Mouse (Mus musculus) embryonic facial prominence, embryonic 10.5 days (tissue): Measurements from ENCODE around the gene Tln1. TPM values are rescaled to one million over a fixed set of nuclear protein-coding genes. Genes with fewer than 3 reads are reported as not detected.
"Not testable (repeated sequence)": the region's sequence is repeated elsewhere in the genome, so short reads cannot be mapped to it uniquely, and the experiment has no call there.

Experiments
- DNase-seq: peaks from one replicate; pipeline ENCODE4 v3.0.0-alpha.2; 2017; ENCODE audit warnings: low spot score
- H3K27ac ChIP-seq: fragments of 300-500 bp; sonication (generic); replicated peaks from 2 replicates; pipeline ENCODE4 v1.5.1; 2016; ENCODE audit warnings: mild to moderate bottlenecking
- H3K27me3 ChIP-seq: fragments of 300-500 bp; sonication (generic); replicated peaks from 2 replicates; pipeline ENCODE4 v1.6.1; 2016; ENCODE audit warnings: low read depth, mild to moderate bottlenecking; ENCODE audit not compliant: poor library complexity, severe bottlenecking
- H3K36me3 ChIP-seq: fragments of 300-500 bp; sonication (generic); replicated peaks from 2 replicates; pipeline ENCODE4 v1.6.1; 2016; ENCODE audit warnings: mild to moderate bottlenecking, moderate library complexity
- H3K4me1 ChIP-seq: fragments of 300-500 bp; sonication (generic); 2 replicates; pipeline ENCODE4 v1.6.1; 2016
- H3K4me3 ChIP-seq: fragments of 300-500 bp; sonication (generic); 2 replicates; pipeline ENCODE4 v1.5.1; 2016; ENCODE audit warnings: mild to moderate bottlenecking, moderate library complexity
- H3K9me3 ChIP-seq: fragments of 300-500 bp; sonication (generic); 2 replicates; pipeline ENCODE4 v1.6.1; 2016; ENCODE audit warnings: mild to moderate bottlenecking
- WGBS: fragments of 180-500 bp; shearing (Covaris S2); methylation state at CpG from one replicate; pipeline ENCODE4 v1.1.7; 2016; 5-methylcytosine and 5-hydroxymethylcytosine counted together
- polyA plus RNA-seq: library from polyadenylated mRNA; unstranded; fragments of >200 nt; fragmentation: Nextera tagmentation; extraction: Ambion mirVana; gene quantifications from 2 replicates; pipeline ENCODE4 v1.2.1, GENCODE M21; 2016

Gene Tln1
- polyA plus RNA-seq, 1 experiment from 2014 or later: 53.5 TPM

GRCm38 (mm10) chr4:43492821-43493185 is 69.7 kb downstream of the Tln1 start, which contains the start of gene Ccdc107:
TSS of gene Ccdc107 (plus strand) at chr4:43492900.
- Histone ChIP-seq H3K36me3 (peaks cover 28% of the 10 kb centered on the region), H3K4me1 (peaks cover 33% of the 10 kb centered on the region), H3K9me3 (no peaks in the 10 kb centered on the region), H3K27me3 (no peaks in the 10 kb centered on the region), H3K4me3 (peak within 1 kb of the TSS; percentile 67), H3K27ac (peak within 1 kb of the TSS; percentile 86)
- DNase-seq: peak; percentile 95
- WGBS: under 1% methylated on average over 25 of the region's 25 CpGs

- Histone ChIP-seq H3K27me3 (no peaks in the 10 kb centered on the region), H3K4me3 (peak overlapping the region; percentile 67), H3K27ac (peak overlapping the region; percentile 86; the same call in 1 of the 2 replicates), H3K4me1 (peaks cover 27% of the 10 kb centered on the region), H3K36me3 (peaks cover 23% of the 10 kb centered on the region), H3K9me3 (no peaks in the 10 kb centered on the region)
- WGBS: 49% methylated on average over 12 of the region's 12 CpGs
- no peak for DNase-seq
Observed at GRCm38 (mm10) chr4:43492101-43492820, 70.2 kb downstream of the Tln1 start.

- H3K4me3 ChIP-seq: no peak overlapping the region
- 87% methylated on average over 5 of the region's 5 CpGs for WGBS
- DNase-seq: no peak
- no peaks in the 10 kb centered on the region for H3K9me3 ChIP-seq
- peaks cover 8% of the 10 kb centered on the region for H3K36me3 ChIP-seq
- peaks cover 18% of the 10 kb centered on the region for H3K4me1 ChIP-seq
- H3K27me3 ChIP-seq: no peaks in the 10 kb centered on the region
- no peak overlapping the region for H3K27ac ChIP-seq
Observed at GRCm38 (mm10) chr4:43490801-43491200, 71.7 kb downstream of the Tln1 start.

GRCm38 (mm10) chr4:43489611-43490010 is 72.9 kb downstream of the Tln1 start:
- H3K27ac ChIP-seq: no peak overlapping the region
- no peaks in the 10 kb centered on the region for H3K9me3 ChIP-seq
- no peak for DNase-seq
- H3K4me1 ChIP-seq: peaks cover 9% of the 10 kb centered on the region
- 92% methylated on average over 3 of the region's 3 CpGs for WGBS
- H3K4me3 ChIP-seq: no peak overlapping the region
- no peaks in the 10 kb centered on the region for H3K27me3 ChIP-seq
- no peaks in the 10 kb centered on the region for H3K36me3 ChIP-seq

- not testable (repeated sequence) for H3K36me3 ChIP-seq, H3K27ac ChIP-seq, H3K4me3 ChIP-seq, H3K9me3 ChIP-seq, DNase-seq, H3K4me1 ChIP-seq, H3K27me3 ChIP-seq
- 83% methylated on average over 5 of the region's 5 CpGs for WGBS
Observed at GRCm38 (mm10) chr4:43485666-43486065, 76.8 kb downstream of the Tln1 start.

- WGBS: 61% methylated on average over 12 of the region's 12 CpGs
- Histone ChIP-seq H3K27ac (no peak within 1 kb of the TSS), H3K4me1 (peaks cover 10% of the 10 kb centered on the region), H3K27me3 (0 out of 2 replicates have a peak, but pooled peaks cover 6% of the 10 kb centered on the region), H3K4me3 (no peak within 1 kb of the TSS), H3K9me3 (no peaks in the 10 kb centered on the region), H3K36me3 (no peaks in the 10 kb centered on the region)
- no peak for DNase-seq
Observed at GRCm38 (mm10) chr4:43483535-43484091, 78.9 kb downstream of the Tln1 start, which contains the start of gene Sit1. TSS of gene Sit1 (minus strand) at chr4:43483734.

- Histone ChIP-seq H3K36me3 (no peaks in the 10 kb centered on the region), H3K27me3 (0 out of 2 replicates have a peak, but pooled peaks cover 6% of the 10 kb centered on the region), H3K4me3 (no peak overlapping the region), H3K9me3 (no peaks in the 10 kb centered on the region), H3K27ac (no peak overlapping the region), H3K4me1 (peaks cover 16% of the 10 kb centered on the region)
- DNase-seq: no peak
- 72% methylated on average over 10 of the region's 10 CpGs for WGBS
Observed at GRCm38 (mm10) chr4:43482591-43482990, 79.9 kb downstream of the Tln1 start.

- H3K4me3 ChIP-seq: no peak overlapping the region
- DNase-seq: no peak
- H3K36me3 ChIP-seq: no peaks in the 10 kb centered on the region
- H3K9me3 ChIP-seq: no peaks in the 10 kb centered on the region
- WGBS: 73% methylated on average over 7 of the region's 7 CpGs
- H3K27me3 ChIP-seq: 0 out of 2 replicates have a peak, but pooled peaks cover 6% of the 10 kb centered on the region
- H3K4me1 ChIP-seq: peaks cover 16% of the 10 kb centered on the region
- no peak overlapping the region for H3K27ac ChIP-seq
Observed at GRCm38 (mm10) chr4:43481894-43482456, 80.5 kb downstream of the Tln1 start.

Other genes with a start within 250 kb of the Tln1 start
- gene Rusc2, start 180.7 kb downstream of the Tln1 start, polyA plus RNA-seq: 9.5 and 10.9 TPM in 2 replicates
- 0.11 TPM in 1 of 2 replicates, not detected in the other for gene Fam166b, start 133.6 kb downstream of the Tln1 start, polyA plus RNA-seq
- 6.9 and 9.2 TPM in 2 replicates for gene Tesk1, start 120.8 kb downstream of the Tln1 start, polyA plus RNA-seq
- 2.3 TPM in 2 replicates for gene Cd72, start 108.1 kb downstream of the Tln1 start, polyA plus RNA-seq
- gene Sit1, start 79.0 kb downstream of the Tln1 start, polyA plus RNA-seq: not detected in 2 replicates
- gene Ccdc107, start 69.8 kb downstream of the Tln1 start, polyA plus RNA-seq: 45.2 and 46.6 TPM in 2 replicates
- 44.1 and 48.2 TPM in 2 replicates for gene Arhgef39, start 63.0 kb downstream of the Tln1 start, polyA plus RNA-seq
- gene Car9, start 55.7 kb downstream of the Tln1 start, polyA plus RNA-seq: 0.96 and 1.0 TPM in 2 replicates
- gene Tpm2, start 38.9 kb downstream of the Tln1 start, polyA plus RNA-seq: 59.4 and 61.1 TPM in 2 replicates
- 35.7 and 36.0 TPM in 2 replicates for gene Creb3, start 359 bp downstream of the Tln1 start, polyA plus RNA-seq
- gene Rgp1, start 16.0 kb upstream of the Tln1 start, polyA plus RNA-seq: 17.5 and 18.8 TPM in 2 replicates
- gene Gba2, start 16.2 kb upstream of the Tln1 start, polyA plus RNA-seq: 26.6 and 28.0 TPM in 2 replicates
- gene Msmp, start 21.8 kb upstream of the Tln1 start, polyA plus RNA-seq: 0.34 and 0.99 TPM in 2 replicates
- 12.5 and 16.7 TPM in 2 replicates for gene Npr2, start 69.2 kb upstream of the Tln1 start, polyA plus RNA-seq
- 1.8 and 2.0 TPM in 2 replicates for gene Spag8, start 90.9 kb upstream of the Tln1 start, polyA plus RNA-seq
- 71.7 and 72.8 TPM in 2 replicates for gene Hint2, start 93.8 kb upstream of the Tln1 start, polyA plus RNA-seq
- 4.0 and 5.1 TPM in 2 replicates for gene Tmem8b, start 106.3 kb upstream of the Tln1 start, polyA plus RNA-seq
- gene Fam221b, start 106.5 kb upstream of the Tln1 start, polyA plus RNA-seq: 1.4 and 1.7 TPM in 2 replicates
- gene Olfr70, start 138.1 kb upstream of the Tln1 start, polyA plus RNA-seq: 0.07 TPM in 1 of 2 replicates, not detected in the other
- not detected in 2 replicates for gene Olfr71, start 147.6 kb upstream of the Tln1 start, polyA plus RNA-seq
- 0.14 TPM in 1 of 2 replicates, not detected in the other for gene Hrct1, start 164.5 kb upstream of the Tln1 start, polyA plus RNA-seq
- gene Spaar, start 167.3 kb upstream of the Tln1 start, polyA plus RNA-seq: 0.06 TPM in 1 of 2 replicates, not detected in the other
- not detected in 2 replicates for gene Olfr159, start 208.3 kb upstream of the Tln1 start, polyA plus RNA-seq